Mouse (Mus musculus) lung, adult 2 months (tissue): ENCODE data around the gene Creg1.

Experiments
- CTCF ChIP-seq: fragments of 200-500 bp; IDR thresholded peaks from 2 replicates; pipeline ENCODE4 v1.5.1; 2011; ENCODE audit warnings: mild to moderate bottlenecking, low read length, control low read depth; ENCODE audit not compliant: insufficient read depth
- POLR2A ChIP-seq: fragments of 200-500 bp; IDR thresholded peaks from 2 replicates; pipeline ENCODE4 v1.6.1; 2011; ENCODE audit warnings: low read depth, mild to moderate bottlenecking, control low read depth, low read length, borderline replicate concordance; ENCODE audit errors: extremely low read depth

- TF ChIP-seq CTCF: no peak
- no peak for TF ChIP-seq POLR2A
These were observed 28.7 kb upstream of the Creg1 start for GRCm38 (mm10) chr1:165734840-165735239.
